Mouse (Mus musculus) retina, postnatal 7 days (tissue): ENCODE data around the gene Slc25a21.

Source experiments
- DNase-seq: peaks from one replicate; pipeline ENCODE4 v3.0.0-alpha.2; 2012; ENCODE audit warnings: low read depth, low spot score

The Slc25a21 gene

GRCm38 (mm10) chr12:56890891-56891726, 306.2 kb downstream of the Slc25a21 start:
- DNase-seq = no peak

GRCm38 (mm10) chr12:56877796-56878195, 319.5 kb downstream of the Slc25a21 start:
- no peak for DNase-seq

DNA sequence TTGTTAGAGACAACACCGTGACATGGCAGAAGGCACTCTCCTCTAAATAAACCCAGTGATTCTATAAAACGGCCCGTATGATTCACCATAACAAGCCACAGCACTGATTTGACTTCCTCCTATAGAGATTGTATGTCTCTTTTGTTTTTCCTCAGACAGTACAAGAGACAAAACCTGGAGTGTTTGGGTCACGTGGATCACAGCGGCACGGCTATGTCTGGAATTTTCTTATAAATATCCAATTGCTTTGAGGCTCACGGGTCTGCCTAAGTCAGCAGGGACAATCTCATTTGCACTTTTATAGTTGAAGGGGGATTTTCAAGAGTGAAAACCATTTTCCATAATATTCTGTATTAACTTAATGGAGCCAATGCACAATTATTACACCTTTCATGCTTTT, 320.7 kb downstream of the Slc25a21 start:
- DNase-seq = no peak

GRCm38 (mm10) chr12:56873204-56873603, 324.1 kb downstream of the Slc25a21 start:
- no peak for DNase-seq

DNA sequence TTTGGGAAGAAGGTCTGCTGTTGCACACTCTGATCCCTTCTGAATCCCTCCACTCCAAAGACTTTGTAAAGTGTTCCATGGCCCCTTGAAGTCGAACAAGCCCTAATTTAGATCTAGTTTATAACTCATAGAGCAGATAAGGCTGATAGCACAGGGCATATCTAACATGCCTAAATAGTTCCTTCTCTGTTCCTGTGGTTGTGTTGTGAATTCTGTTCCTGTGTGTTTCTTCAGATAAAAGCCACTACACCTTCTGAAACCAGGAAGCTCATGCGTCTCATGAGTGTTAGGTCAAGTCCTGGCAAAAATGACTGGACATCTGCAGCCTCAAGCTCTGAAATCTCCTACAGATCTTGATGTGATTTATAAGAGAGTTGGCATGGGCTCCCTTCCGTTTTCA, 326.7 kb downstream of the Slc25a21 start:
- no peak for DNase-seq

DNA sequence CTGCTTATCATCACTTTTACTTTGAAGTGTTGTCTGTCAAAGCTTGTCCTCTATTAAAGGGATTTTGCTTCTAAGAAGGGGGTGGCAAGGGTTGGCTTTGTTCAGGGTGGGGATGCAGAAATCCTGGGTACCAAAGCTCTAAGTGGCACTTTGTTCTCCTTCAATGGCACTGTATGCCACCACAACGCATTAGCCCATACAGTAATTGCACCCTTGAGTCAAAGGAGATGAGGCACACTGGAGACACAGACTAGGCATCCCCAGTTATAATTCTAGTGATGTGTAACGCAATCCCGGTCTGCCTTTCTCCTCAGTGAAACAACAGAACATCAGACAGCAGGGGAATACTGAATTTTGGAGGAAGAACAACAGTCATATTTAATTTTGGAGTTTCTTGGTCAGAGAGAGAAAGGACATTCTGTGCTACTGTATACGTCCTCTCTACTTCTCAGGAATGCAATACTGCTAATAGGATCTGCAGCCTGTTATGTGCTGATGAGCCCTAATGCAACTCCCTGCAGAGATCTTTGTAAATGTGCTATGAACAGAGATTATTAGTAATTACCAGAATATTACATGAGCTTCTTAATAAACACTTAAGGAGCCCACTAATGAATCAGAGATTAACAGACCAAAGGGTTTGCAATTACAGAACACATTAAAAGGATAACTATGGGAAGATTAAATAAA, 333.3 kb downstream of the Slc25a21 start:
- no peak for DNase-seq

DNA sequence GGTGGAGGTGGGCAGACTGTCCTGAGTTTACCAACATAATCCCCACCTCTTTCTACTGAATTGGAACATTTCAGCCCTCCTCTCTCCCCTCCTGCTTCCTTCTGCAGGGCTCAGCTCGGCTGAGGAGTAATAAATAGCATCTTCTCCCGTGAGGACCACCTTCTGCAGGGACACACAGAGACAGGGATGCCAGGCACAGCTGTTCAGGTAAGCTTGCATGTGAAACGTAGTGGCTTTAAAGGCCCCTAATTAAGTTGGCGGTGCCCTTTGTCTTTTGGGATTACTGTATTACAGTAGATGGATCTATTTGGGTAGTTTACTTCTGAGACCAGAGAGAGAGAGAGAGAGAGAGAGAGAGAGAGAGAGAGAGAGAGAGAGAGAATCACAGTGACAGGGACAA, 344.6 kb downstream of the Slc25a21 start:
- no peak for DNase-seq

- DNase-seq = no peak
Observed at GRCm38 (mm10) chr12:56851464-56851863, 345.8 kb downstream of the Slc25a21 start.

GRCm38 (mm10) chr12:56829945-56830344, 367.3 kb downstream of the Slc25a21 start:
- no peak for DNase-seq

DNA sequence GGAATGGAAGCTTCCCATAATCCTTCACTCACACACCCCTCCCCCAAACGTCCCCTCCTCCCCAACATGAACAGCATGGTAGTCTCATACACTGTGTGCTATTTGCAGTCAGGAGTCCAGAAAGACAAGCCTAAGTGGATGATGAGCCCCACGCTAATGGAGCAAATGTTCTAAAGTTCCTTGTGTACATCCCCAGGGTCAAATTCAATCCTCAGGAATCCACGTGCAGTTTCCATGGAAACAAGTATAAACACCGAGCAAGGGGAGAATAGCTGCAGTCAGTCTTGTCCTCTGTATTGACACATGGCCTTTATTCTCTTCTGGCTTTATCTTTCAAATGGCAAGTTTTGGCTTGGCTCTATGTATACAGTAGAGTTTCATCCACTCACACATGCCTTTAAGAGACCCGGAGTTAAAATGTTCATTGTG, 367.8 kb downstream of the Slc25a21 start:
- DNase-seq = no peak

- no peak for DNase-seq
Observed at GRCm38 (mm10) chr12:56827808-56828384, 369.4 kb downstream of the Slc25a21 start.

DNA sequence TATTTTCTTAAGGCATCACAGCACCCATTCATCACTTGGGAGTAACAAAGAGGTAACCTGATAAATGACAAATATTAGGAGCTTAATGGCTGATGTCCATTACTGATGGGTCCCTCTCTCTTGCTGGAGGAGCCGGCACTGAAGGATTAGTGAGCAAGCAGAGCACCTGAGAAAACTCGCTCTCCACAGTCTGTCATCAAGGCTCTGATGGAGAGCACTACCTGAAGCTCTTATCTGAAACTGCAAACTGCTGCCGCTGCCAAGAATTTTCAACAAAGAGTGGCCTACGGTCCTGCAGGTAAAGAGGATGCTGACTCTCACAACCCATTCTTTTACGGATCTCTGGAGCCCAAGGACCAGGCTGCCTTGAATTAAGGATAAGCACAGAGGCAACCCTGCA, 372.6 kb downstream of the Slc25a21 start:
- no peak for DNase-seq

DNA sequence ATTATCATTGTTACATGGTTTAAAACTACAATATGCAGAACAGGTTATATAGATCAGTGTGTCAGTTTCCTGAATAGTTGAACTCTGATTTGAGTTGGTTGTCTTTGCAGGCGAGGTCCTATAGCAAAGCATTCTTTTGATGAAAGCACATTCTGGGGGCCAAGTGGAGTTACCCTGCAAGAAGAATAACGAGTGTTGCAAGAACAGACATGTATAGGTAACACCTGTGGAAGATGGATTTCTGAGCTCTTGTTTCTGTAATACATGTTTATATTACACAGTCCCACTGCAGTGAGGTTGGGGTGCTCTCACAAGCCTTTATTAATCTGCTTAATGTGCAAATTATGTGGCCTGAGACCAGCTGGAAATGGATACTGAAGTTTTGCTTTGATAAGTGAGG, 375.1 kb downstream of the Slc25a21 start:
- no peak for DNase-seq

DNA sequence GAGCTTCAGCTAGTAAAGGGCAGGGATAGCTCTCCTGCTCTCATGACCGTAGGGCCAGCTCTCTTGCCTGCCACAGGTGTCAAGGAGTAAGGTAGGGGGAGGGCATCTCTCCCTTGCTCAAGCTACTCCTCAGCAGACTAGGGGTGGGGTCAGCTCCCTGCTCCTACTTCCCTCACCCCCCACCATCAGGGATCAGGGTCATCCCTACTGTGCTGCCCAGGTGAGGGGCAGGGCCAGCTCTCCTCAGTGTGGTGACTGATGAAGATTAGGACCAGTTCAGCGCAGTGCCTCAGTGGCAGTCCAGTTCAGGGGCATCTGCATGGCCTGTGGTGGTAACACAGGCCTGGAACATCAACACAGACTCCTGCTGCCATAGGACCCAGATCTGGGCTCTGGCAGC, 376.7 kb downstream of the Slc25a21 start:
- no peak for DNase-seq

DNA sequence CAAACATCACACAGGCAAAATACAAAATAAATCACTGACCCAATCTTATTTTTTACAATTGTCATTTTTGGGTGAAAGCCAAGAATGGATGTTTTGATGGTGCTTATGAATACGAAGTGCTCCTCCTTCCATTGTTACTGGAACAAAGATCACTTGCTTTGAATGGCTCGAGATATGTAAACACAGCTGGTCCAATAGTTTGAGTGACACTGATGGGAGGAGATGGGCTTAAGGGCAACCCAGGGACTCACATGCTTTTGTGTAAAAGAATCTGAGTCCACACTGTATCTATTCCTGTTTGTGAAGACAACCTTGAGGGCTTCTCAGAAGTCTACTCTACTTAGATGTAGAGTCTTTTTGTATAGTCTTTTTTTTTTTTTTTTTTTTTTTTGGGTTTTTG, 389.8 kb downstream of the Slc25a21 start:
- no peak for DNase-seq

GRCm38 (mm10) chr12:56807078-56807477, 390.2 kb downstream of the Slc25a21 start:
- no peak for DNase-seq

- peak; percentile 17 for DNase-seq
Observed at GRCm38 (mm10) chr12:56804487-56804886, 392.8 kb downstream of the Slc25a21 start.

- DNase-seq = no peak
Observed at GRCm38 (mm10) chr12:56798641-56799415, 398.4 kb downstream of the Slc25a21 start.

DNA sequence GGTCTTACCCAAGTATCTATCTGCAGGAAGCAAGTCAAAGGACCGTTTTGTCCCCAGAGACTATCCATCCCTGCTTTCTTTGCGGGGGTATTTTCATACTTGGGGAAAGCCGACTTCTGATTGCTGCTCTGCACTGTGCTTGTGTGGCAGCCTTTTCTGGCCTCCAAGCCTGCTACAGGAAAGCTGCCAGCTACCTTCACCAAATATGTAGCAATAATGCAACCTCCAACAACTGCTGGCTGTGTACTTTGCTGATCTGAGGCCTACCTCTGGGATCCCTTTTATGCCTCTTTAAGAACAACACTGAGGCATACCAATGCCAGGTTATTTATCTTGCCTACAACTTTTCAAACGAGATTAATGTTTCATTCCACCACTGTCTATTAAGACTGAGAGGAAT, 408.0 kb downstream of the Slc25a21 start:
- DNase-seq = no peak

GRCm38 (mm10) chr12:56785250-56785649, 412.0 kb downstream of the Slc25a21 start:
- no peak for DNase-seq

GRCm38 (mm10) chr12:56781196-56781595, 416.1 kb downstream of the Slc25a21 start:
- DNase-seq = no peak

- DNase-seq = no peak
Observed at GRCm38 (mm10) chr12:56779621-56780020, 417.7 kb downstream of the Slc25a21 start.
